Mouse (Mus musculus) embryonic facial prominence, embryonic 13.5 days (tissue): ENCODE measurements around the gene Pced1a. TPM values are rescaled to one million over a fixed set of nuclear protein-coding genes. Genes with fewer than 3 reads are reported as not detected.
"Not testable (repeated sequence)": the region's sequence is repeated elsewhere in the genome, so short reads cannot be mapped to it uniquely, and the experiment has no call there.

ENCODE experiments used
- ATAC-seq: fragments of 200-750 bp; cut with Nextera tagmentation; 2 replicates; pipeline ENCODE4 v1.8.0; 2017; ENCODE audit warnings: low read depth; ENCODE audit not compliant: insufficient number of reproducible peaks, insufficient read depth, low FRiP score, low TSS enrichment
- H3K27ac ChIP-seq: fragments of 300-500 bp; sonication (generic); 2 replicates; pipeline ENCODE4 v1.5.1; 2015; ENCODE audit warnings: moderate library complexity, mild to moderate bottlenecking, inconsistent platforms
- H3K27me3 ChIP-seq: fragments of 300-500 bp; sonication (generic); 2 replicates; pipeline ENCODE4 v1.6.1; 2015; ENCODE audit warnings: mild to moderate bottlenecking, inconsistent platforms
- H3K36me3 ChIP-seq: fragments of 300-500 bp; sonication (generic); 2 replicates; pipeline ENCODE4 v1.6.1; 2015; ENCODE audit warnings: mild to moderate bottlenecking, inconsistent platforms
- H3K4me1 ChIP-seq: fragments of 300-500 bp; sonication (generic); 2 replicates; pipeline ENCODE4 v1.6.1; 2015; ENCODE audit warnings: inconsistent platforms
- H3K4me2 ChIP-seq: fragments of 300-500 bp; sonication (generic); 2 replicates; pipeline ENCODE4 v1.6.1; 2015; ENCODE audit warnings: moderate library complexity, mild to moderate bottlenecking, inconsistent platforms
- H3K4me3 ChIP-seq: fragments of 300-500 bp; sonication (generic); 2 replicates; pipeline ENCODE4 v1.5.1; 2015; ENCODE audit warnings: mild to moderate bottlenecking, inconsistent platforms
- H3K9ac ChIP-seq: fragments of 300-500 bp; sonication (generic); 2 replicates; pipeline ENCODE4 v1.6.1; 2015; ENCODE audit warnings: mild to moderate bottlenecking, inconsistent platforms
- H3K9me3 ChIP-seq: fragments of 300-500 bp; sonication (generic); 2 replicates; pipeline ENCODE4 v1.6.1; 2016; ENCODE audit warnings: inconsistent platforms
- WGBS: fragments of 180-500 bp; shearing (Covaris S2); methylation state at CpG from one replicate; pipeline ENCODE4 v1.1.7; 2015; ENCODE audit warnings: mixed read lengths; 5-methylcytosine and 5-hydroxymethylcytosine counted together
- polyA plus RNA-seq: library from polyadenylated mRNA; unstranded; fragments of >200 nt; fragmentation: Nextera tagmentation; extraction: Ambion mirVana; gene quantifications from 2 replicates; pipeline ENCODE4 v1.2.1, GENCODE M21; 2015

The Pced1a gene
- polyA plus RNA-seq, 1 experiment from 2014 or later, result 16.3 TPM

GRCm38 (mm10) chr2:130383895-130384294 is 40.6 kb downstream of the Pced1a start:
- no peaks in the 10 kb centered on the region for H3K9me3 ChIP-seq
- no peak for ATAC-seq

GRCm38 (mm10) chr2:130383205-130383604 is 41.3 kb downstream of the Pced1a start:
- Histone ChIP-seq H3K4me3 (no peak overlapping the region), H3K4me1 (0 out of 2 replicates have a peak, but pooled peaks cover 3% of the 10 kb centered on the region), H3K27ac (no peak overlapping the region), H3K4me2 (no peak overlapping the region), H3K9me3 (no peaks in the 10 kb centered on the region), H3K27me3 (0 out of 2 replicates have a peak, but pooled peaks cover 4% of the 10 kb centered on the region), H3K36me3 (no peaks in the 10 kb centered on the region), H3K9ac (no peak overlapping the region)
- WGBS, result 41% methylated on average over 3 of the region's 3 CpGs
- ATAC-seq, result no peak

More at GRCm38 (mm10) chr2:130383895-130384294, 40.6 kb downstream of the Pced1a start:
- no peak overlapping the region for H3K27ac ChIP-seq
- no peak overlapping the region for H3K4me3 ChIP-seq
- no peak overlapping the region for H3K9ac ChIP-seq
- WGBS, result 64% methylated on average over 6 of the region's 6 CpGs
- no peak overlapping the region for H3K4me2 ChIP-seq
- 0 out of 2 replicates have a peak, but pooled peaks cover 4% of the 10 kb centered on the region for H3K27me3 ChIP-seq
- H3K4me1 ChIP-seq, result 0 out of 2 replicates have a peak, but pooled peaks cover 3% of the 10 kb centered on the region
- no peaks in the 10 kb centered on the region for H3K36me3 ChIP-seq

GRCm38 (mm10) chr2:130374951-130375350 is 49.5 kb downstream of the Pced1a start:
- no peak overlapping the region for H3K9ac ChIP-seq
- H3K36me3 ChIP-seq, result no peaks in the 10 kb centered on the region
- 74% methylated on average over 4 of the region's 4 CpGs for WGBS
- H3K27ac ChIP-seq, result no peak overlapping the region
- H3K4me3 ChIP-seq, result no peak overlapping the region
- H3K27me3 ChIP-seq, result no peaks in the 10 kb centered on the region
- no peak overlapping the region for H3K4me2 ChIP-seq
- no peaks in the 10 kb centered on the region for H3K4me1 ChIP-seq
- ATAC-seq, result no peak
- H3K9me3 ChIP-seq, result no peaks in the 10 kb centered on the region

- H3K27me3 ChIP-seq, H3K4me2 ChIP-seq, H3K4me1 ChIP-seq, H3K27ac ChIP-seq, H3K4me3 ChIP-seq, H3K36me3 ChIP-seq, H3K9me3 ChIP-seq, H3K9ac ChIP-seq, ATAC-seq: not testable (repeated sequence)
- WGBS, result 62% methylated on average over 1 of the region's 1 CpGs
These were observed 51.5 kb downstream of the Pced1a start for GRCm38 (mm10) chr2:130373026-130373425.

GRCm38 (mm10) chr2:130367386-130367785 is 57.1 kb downstream of the Pced1a start:
- H3K4me2 ChIP-seq, result no peak overlapping the region
- no peak for ATAC-seq
- H3K9ac ChIP-seq, result no peak overlapping the region
- no peak overlapping the region for H3K4me3 ChIP-seq
- H3K27me3 ChIP-seq, result peaks cover 43% of the 10 kb centered on the region
- H3K4me1 ChIP-seq, result peaks cover 11% of the 10 kb centered on the region
- H3K27ac ChIP-seq, result no peak overlapping the region
- 65% methylated on average over 4 of the region's 4 CpGs for WGBS
- H3K36me3 ChIP-seq, result no peaks in the 10 kb centered on the region
- H3K9me3 ChIP-seq, result no peaks in the 10 kb centered on the region

Other genes with a start within 250 kb of the Pced1a start
- gene Snrpb, start 245.3 kb downstream of the Pced1a start, polyA plus RNA-seq, result 538 and 617 TPM in 2 replicates
- gene Tmc2, start 229.5 kb downstream of the Pced1a start, polyA plus RNA-seq, result not detected in 2 replicates
- 300 and 333 TPM in 2 replicates for gene Nop56, start 150.3 kb downstream of the Pced1a start, polyA plus RNA-seq
- 151 and 158 TPM in 2 replicates for gene Idh3b, start 140.2 kb downstream of the Pced1a start, polyA plus RNA-seq
- 3.9 and 4.8 TPM in 2 replicates for gene Ebf4, start 129.5 kb downstream of the Pced1a start, polyA plus RNA-seq
- gene Cpxm1, start 27.1 kb downstream of the Pced1a start, polyA plus RNA-seq, result 110 and 133 TPM in 2 replicates
- gene Gm28372, start 19.5 kb downstream of the Pced1a start, polyA plus RNA-seq, result 0.32 TPM in 1 of 2 replicates, not detected in the other
- not detected in 2 replicates for gene 1700020A23Rik, start 19.4 kb downstream of the Pced1a start, polyA plus RNA-seq
- gene Tmem239, start 18.2 kb downstream of the Pced1a start, polyA plus RNA-seq, result 0.32 TPM in 1 of 2 replicates, not detected in the other
- gene Vps16, start 362 bp downstream of the Pced1a start, polyA plus RNA-seq, result 105 and 108 TPM in 2 replicates
- gene Ptpra, start 25.6 kb upstream of the Pced1a start, polyA plus RNA-seq, result 113 and 114 TPM in 2 replicates
- 76.0 and 89.4 TPM in 2 replicates for gene Mrps26, start 139.0 kb upstream of the Pced1a start, polyA plus RNA-seq
- gene Oxt, start 151.5 kb upstream of the Pced1a start, polyA plus RNA-seq, result not detected in 2 replicates
- not detected in 2 replicates for gene Avp, start 157.9 kb upstream of the Pced1a start, polyA plus RNA-seq
- 14.7 and 16.2 TPM in 2 replicates for gene Fastkd5, start 205.3 kb upstream of the Pced1a start, polyA plus RNA-seq
- 13.2 and 14.2 TPM in 2 replicates for gene Ubox5, start 205.3 kb upstream of the Pced1a start, polyA plus RNA-seq
- 4.5 and 5.1 TPM in 2 replicates for gene Lzts3, start 218.1 kb upstream of the Pced1a start, polyA plus RNA-seq
- gene Ddrgk1, start 240.0 kb upstream of the Pced1a start, polyA plus RNA-seq, result 61.7 and 72.7 TPM in 2 replicates
- gene Itpa, start 242.9 kb upstream of the Pced1a start, polyA plus RNA-seq, result 118 and 126 TPM in 2 replicates